Mouse (Mus musculus): Measurements from ENCODE around the gene AI661453.

- TF ChIP-seq CTCF (IDR thresholded peaks at IDR 0.05; ENCODE audit: insufficient read depth, low read length): no peak
- no peak for TF ChIP-seq POLR2A (IDR thresholded peaks at IDR 0.05; ENCODE audit: borderline replicate concordance, extremely low read depth, low read depth, low read length)
These were observed 9.1 kb downstream of the AI661453 start for GRCm38 (mm10) chr17:47445518-47445917.

Measured in lung, adult 2 months (tissue).